Mouse (Mus musculus) T-helper 2 cell (primary cell): ENCODE results near the gene Nat9.

Experiments
- in situ Hi-C: fragments of 300-600 bp; cut with MboI, MseI; formaldehyde crosslinking; loops from one replicate; pipeline ENCODE4 v1.15.1; 2025; ENCODE audit warnings: high pct_unique_total_duplicates

The Nat9 gene

DNA sequence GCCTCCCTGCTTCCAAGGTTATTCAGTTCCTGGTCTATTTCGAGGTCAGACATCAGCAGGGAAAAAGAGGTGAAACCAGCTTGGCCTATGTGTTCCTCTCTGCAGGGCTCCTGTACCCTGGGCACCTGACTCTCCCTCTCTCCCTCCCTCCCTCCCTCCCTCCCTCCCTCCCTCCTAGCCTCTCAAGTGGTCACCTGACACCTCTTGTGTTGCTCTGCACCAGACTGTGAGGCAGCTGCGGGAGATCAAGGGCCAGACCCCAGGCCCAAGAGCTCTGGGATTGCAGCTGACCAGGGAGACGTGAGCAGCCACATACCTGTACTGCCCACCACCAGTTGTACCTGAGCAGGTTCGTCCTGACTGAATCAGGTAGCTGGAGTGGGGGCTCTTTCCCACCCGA, 27.5 kb upstream of the Nat9 start:
- in situ Hi-C loops = no loop called here

DNA sequence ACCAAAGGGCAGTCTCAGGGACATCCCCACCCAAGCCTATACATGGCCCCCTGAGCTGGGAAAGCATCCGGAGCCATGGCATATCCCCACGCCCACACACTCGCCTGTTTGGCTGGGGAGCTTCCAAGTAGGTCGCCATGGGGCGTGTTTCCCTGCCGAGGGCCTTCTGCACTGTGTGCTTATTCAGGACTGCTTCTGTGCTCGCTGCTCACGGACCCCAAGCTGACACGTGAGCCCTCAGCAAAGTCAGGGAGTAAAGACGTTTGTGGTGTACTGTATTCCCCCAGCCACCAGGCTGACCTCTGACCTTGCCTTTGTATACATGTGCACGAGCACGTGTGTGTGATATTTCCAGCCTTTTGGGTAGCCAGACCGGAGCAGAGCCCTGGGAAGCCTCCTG, 24.5 kb upstream of the Nat9 start:
- in situ Hi-C loops = no loop called here

DNA sequence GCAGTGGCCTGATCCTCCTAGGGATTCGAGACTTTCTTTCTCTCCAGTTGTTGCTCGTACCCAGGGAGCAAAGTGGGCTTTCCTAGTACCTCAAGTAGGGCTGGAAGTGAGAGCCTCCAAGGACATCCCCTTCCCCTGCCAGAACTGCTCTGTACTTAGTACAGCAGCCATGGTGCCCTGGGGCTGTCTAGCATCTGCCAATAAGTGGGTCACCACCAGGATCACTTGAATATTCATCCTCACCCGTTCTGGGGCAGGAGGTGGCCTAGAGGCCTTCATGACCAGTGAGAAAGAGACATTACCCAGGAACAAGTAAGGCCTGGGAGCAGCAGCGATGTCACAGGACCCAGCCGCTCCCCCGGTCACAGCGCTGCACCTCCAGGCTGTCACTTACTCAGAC, 22.3 kb upstream of the Nat9 start:
- in situ Hi-C loops = loop anchor here (5.0 kb wide), 1 partner anchor 37 kb away; no protein-coding TSS in a partner anchor

DNA sequence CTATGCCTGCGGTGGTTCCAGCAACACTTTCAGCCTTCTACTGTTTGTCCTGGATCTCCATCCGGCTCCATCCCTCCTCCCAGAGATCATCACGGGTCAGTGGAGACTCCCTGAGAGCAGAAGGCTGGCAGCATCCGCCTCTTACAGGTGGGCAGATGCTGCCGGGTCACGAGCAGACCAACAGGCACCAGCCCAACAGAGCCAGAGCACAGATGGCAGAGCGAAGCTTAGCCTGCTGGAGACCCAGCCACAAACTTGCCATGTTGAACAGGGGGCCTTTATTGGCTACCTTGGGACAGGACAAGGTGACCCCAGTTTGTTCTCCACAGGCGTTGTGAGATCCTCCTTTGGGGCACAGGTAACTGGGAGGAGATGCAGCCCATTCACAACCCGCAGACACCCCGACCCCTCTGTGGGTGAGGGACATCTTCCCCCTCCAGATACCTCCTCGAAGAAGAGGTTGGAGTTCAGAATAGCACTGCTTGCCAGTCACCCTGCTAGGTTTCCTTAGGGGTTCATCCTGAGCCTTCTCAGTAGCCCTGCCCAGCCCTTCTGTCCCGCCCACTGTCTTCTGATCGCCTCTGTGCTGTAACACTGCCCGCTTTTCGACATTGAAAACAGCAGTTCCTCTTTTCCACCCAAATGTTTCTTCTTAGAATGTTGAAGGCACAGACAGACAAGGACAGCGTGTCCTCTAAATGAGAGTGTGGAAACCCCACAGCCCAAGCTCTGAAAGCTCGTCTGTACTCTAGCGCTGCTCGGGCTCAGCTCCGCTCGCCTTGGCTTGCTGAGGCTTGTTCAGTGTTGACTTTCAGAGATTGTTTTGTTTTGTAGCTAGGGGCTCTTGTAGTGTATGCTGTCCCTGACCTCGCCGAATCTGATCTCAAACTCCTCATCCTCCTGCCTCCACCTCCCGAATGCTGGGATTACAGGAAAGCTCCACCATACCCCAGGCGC, 21.4 kb upstream of the Nat9 start:
- in situ Hi-C loops = loop anchor here (5.0 kb wide), 1 partner anchor 38 kb away; no protein-coding TSS in a partner anchor

DNA sequence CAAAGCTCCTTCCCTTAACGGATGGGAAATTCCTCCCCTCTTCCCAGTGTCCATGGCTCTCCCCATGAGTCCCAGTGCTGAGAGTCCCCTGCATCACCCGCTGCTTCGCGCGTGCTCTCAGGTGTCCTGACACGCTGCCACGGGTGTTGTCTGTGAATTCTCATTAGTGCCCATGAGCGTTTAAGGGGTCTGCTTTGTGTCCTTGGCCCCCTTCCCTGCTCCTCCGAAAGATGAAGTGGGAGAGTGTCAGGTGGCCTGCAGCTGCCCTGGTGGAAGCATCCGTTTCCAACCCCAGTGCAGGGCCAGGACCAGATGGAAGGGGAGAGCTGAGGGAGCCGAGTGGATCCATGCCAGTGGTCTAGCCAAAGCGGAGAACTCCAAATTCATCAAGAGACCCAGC, 20.5 kb upstream of the Nat9 start:
- in situ Hi-C loops = loop anchor here (5.0 kb wide), 1 partner anchor 39 kb away; no protein-coding TSS in a partner anchor

DNA sequence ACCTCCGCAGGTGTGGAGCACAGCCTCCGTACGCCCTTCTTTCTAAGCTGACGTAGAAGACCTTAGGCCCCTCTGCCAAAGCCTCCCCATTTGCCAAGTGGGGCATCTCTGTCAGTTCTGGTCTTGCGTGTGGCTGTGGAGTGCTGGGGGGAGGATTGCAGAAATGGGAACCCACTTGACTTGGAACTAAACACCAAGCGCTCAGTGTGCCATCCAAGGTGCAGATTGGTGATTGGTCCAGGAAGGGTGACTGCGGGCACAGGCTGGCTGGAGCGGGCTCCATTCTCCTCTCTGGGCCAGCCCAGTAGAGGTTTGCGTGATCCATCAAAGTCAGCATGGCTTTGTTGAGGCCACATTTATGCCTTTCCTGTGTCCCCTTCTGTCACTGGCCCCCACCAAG, 15.1 kb upstream of the Nat9 start:
- in situ Hi-C loops = loop anchor here (5.0 kb wide), 1 partner anchor 70 kb away; no protein-coding TSS in a partner anchor

- in situ Hi-C loops = loop anchor here (5.0 kb wide), 1 partner anchor 70 kb away; no protein-coding TSS in a partner anchor
Measured at GRCm38 (mm10) chr11:115202316-115202715, 14.7 kb upstream of the Nat9 start.

DNA sequence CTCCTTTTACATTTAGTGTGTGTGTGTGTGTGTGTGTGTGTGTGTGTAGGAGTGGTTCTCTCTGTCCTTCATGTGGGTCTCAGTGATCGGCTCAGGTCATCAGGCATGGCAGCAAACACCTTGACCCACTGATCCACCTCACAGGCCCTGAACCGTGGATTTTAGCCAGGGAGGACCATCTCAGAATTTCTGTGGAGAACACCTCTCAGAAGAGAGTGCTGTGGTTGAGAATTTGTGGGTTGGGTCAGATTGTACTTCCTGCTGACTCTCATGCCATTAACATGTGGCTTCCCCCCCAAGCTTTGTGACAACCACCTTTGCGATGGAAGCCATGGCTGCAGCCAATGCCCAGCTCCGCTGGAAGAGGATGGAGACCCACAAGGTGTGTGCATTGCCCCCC, 12.9 kb upstream of the Nat9 start:
- in situ Hi-C loops = loop anchor here (5.0 kb wide), 1 partner anchor 72 kb away; no protein-coding TSS in a partner anchor

DNA sequence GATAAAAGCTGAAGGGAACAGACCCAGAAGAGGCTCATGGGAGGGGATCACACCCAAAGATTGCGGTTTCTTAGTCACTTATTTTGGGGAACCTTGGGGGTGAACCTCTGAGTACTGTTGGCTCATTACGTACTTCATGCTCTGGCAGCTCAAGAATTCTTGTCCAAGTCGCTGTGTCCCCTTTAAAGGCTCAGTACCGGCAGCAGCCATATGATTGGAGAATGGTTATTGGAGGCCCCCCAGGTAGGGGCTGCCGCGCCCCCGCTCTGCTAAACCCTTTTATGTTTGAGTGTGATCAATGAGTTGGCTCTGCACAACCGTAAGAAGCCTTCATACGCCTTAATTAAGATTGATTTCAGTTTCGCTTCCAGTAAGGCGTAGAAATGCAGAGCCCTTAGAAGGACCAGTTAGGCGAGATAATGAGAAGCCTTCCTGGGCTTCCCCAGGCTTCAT, 11.3 kb upstream of the Nat9 start:
- in situ Hi-C loops = no loop called here

GRCm38 (mm10) chr11:115197558-115197957, 9.9 kb upstream of the Nat9 start:
- in situ Hi-C loops = no loop called here

GRCm38 (mm10) chr11:115195933-115196332, 8.3 kb upstream of the Nat9 start:
- in situ Hi-C loops = no loop called here

- in situ Hi-C loops = no loop called here
Measured at GRCm38 (mm10) chr11:115194693-115195092, 7.0 kb upstream of the Nat9 start.

DNA sequence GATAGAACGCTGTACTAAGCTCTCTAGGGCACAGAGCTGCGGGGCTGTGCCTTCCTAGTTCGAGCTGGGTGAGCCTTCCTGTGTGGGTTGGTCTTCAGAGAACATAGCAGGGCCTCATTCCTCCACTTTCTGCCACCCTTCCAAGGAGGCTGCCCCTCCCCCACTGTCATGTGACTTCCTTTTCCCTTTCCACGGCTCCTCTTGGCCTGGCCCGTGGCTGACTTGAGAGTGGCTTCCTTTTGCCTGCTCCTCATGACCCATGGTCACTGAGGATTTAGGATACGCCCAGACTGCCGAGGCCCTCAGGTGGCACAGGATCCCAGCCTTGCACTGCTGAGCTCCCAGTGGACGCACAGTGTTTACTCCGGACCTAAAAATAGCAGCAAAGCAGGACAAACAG, 4.5 kb upstream of the Nat9 start:
- in situ Hi-C loops = no loop called here

- in situ Hi-C loops = no loop called here
Measured at GRCm38 (mm10) chr11:115189304-115189703, 1.6 kb upstream of the Nat9 start.

GRCm38 (mm10) chr11:115188539-115189231, 1.0 kb upstream of the Nat9 start:
- in situ Hi-C loops = no loop called here

GRCm38 (mm10) chr11:115187224-115187639, 427 bp downstream of the Nat9 start, which contains the start of gene Tmem104:
Tmem104 (plus strand) TSS chr11:115187487.
- in situ Hi-C loops = no loop called here

- in situ Hi-C loops = no loop called here
Measured at GRCm38 (mm10) chr11:115184973-115185372, 2.7 kb downstream of the Nat9 start.

- in situ Hi-C loops = no loop called here
Measured at GRCm38 (mm10) chr11:115181913-115182638, 5.6 kb downstream of the Nat9 start.

DNA sequence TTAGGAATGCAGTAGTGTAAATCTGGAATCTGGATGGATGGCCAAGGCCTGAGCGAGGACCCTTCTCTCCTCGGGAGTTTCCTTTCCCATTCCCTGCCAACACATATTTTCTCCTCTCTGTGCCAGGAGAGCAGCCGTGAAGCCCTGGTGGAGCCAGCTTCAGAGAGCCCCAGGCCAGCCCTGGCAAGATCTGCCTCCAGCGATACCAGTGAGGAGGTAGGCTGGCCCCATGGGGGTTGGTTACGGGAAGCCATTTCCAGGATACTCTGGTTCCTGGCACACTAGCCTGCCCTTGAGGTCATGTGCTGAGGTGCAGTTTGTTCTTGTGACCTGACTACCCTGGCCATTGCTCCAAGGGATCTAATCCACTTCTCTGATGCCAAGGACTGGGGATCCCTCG, 7.8 kb downstream of the Nat9 start:
- in situ Hi-C loops = no loop called here

GRCm38 (mm10) chr11:115179191-115179590, 8.5 kb downstream of the Nat9 start:
- in situ Hi-C loops = no loop called here

DNA sequence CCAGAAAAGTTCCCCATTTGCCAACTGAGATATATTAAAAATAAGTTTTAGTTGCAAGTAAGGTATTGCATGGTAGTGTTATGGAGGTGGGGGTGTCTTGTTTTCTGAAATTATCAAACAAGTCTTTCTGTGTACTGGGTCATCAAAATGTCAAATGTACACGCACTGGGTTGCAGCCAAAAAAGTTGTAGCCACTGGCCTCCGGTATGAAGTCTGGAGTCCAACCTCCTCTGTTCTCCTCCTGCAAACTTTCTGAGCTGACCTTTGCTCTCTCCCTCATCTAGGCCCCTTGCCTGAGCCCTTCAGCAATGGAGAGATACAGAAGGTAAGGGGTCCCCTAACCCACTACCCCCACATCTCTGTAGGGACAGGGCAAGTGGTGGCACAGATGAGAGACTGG, 8.9 kb downstream of the Nat9 start:
- in situ Hi-C loops = no loop called here
